Mouse (Mus musculus) lung, postnatal 36 days (tissue): ENCODE measurements around the gene Med12l.

Experiments used
- DNase-seq: peaks from one replicate; pipeline ENCODE4 v3.0.0; 2022; ENCODE audit warnings: mixed read lengths

Med12l gene

GRCm38 (mm10) chr3:59197329-59197948, 191.8 kb downstream of the Med12l start:
- no peak for DNase-seq

- DNase-seq = peak; percentile 68
Observed at GRCm38 (mm10) chr3:59203802-59204520, 198.3 kb downstream of the Med12l start.

DNA sequence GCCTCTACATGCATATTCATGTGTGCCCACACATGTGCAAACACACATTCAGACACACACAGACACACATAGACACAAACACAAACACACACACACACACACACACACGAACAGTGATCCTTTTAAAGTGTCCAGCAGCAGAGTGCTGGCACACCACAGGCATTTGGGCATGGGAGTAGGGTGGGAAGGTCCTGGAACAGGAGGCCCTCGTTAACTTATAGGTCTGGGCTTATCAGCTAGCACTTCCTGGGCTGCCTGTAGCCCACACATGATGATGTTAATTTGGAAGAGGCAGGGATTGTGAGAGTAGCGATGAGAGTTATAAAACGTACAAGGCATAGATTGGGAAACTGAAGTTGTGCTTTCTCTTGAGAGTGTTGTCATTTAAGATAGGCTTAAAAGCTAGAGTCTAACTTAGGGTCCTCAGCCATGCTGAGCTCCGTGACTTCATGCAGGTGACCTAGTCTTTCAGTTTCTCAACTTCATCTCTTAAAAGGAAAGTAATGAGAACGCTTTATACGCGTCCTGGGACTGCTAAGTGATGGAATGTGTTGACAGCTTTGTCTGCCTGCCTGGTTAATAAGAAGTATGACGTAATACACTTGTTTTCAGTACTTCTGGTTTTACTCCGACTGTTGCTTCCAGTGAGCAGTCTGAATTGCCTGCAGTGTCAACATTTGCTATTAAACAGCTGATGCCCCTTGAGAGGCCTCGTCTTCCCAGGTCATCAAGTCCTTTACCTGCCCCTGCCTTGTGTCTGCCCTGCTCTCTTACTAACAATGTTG, 199.3 kb downstream of the Med12l start:
- peak; percentile 28 for DNase-seq

DNA sequence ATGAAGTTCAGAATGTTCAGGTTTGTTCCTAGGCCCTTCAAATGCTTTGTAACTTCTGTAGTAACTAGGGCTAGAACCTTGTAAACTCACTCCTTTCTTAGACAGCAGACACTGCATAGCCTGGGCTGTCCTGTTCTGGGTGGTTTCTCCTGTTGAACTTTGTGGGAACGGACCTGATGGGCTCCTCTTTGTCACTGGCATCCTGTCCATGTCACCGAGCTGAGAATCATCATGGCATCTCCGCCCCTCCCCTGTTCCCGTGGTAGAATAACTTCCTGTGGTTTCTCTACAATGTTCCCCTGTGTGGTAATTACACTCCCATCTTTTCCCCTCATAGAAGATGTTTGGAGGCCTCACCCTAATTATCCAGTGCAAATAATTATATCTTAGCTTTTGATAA, 200.3 kb downstream of the Med12l start:
- peak; percentile 24 for DNase-seq

DNA sequence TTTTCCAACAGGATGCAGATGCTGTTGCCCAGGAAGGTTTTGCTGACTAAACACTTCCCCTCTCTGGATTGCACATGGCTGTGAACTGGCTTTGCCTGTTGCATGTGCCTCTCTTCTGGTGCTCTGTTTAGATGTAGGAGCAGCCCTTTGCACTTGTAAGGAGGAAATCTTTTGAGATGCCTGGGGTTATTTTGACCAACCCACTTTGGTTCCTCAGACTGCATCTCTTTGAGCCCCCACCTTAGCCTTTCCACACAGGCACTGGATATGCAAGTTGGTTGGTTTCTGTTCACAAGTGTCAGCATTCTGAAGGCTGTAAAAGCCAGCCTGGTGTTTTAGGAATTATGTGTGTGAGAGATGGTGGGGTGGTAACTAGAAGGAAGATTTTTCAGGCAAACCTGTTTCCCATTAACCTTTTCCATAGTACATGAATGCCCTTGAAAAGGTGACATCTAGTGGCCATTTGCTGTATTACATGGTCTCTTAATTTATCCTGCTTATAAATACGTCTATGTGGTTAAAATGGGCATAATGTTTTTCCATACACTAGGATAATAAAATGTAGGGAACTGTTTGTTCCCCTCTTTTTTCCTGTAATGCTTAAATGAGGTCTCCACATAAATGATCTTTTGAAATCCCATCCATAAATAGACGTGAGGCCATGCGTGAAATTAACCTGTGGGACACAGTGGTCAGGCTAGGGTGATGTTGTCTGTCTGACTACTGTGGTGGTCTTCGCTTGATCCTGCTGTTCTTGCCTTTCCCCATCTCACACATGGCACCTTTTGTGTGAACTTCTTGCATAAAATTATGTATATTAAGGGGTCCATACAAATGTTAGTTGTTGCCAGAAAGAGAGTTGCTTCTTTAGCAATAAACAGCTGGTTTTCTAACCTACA, 203.3 kb downstream of the Med12l start:
- peak; percentile 89 for DNase-seq

GRCm38 (mm10) chr3:59210089-59210488, 204.5 kb downstream of the Med12l start:
- no peak for DNase-seq

DNA sequence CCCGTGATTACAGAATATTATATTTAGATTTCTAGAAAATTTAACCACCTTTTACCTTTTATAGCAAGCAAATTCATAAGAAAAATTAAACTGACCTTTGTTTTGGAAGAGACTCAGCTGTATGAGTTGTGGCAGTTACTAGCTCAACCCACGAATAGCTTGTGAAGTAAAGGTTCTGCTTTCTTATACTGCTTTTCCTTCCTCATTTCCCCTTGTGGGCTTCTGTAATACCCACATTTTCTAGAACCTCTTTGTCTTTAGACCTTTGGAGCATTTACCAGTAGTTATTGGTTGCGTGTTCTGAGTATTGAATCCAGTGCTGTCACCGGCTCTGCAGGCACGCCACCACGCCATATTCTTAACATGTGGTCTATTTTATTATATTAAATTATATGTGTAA, 205.1 kb downstream of the Med12l start, which contains the start of gene P2ry13:
P2ry13 (minus strand) TSS at position 156 of the 400 bp plus-strand sequence.
- peak; percentile 35 for DNase-seq

DNA sequence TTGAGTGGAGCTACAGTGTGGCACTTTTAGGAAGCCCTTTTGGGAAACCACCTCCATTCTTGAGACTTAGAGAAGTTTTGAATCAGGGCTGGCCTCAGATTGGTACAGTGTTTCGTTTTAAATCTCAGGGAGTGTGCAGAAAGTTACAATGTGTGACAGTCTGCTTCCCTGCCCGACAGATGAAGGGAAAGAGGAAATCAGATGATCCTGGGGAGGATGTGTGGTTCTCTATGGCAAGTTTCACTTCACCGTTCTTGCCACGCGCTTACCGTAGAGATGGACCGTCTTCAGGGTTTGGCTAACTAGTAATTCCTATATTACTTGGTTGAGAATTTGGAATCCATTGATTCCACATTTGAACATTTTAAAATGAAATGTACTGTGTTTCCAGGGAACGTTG, 206.2 kb downstream of the Med12l start:
- peak; percentile 35 for DNase-seq

- DNase-seq = no peak
Observed at GRCm38 (mm10) chr3:59212404-59212803, 206.8 kb downstream of the Med12l start.

DNA sequence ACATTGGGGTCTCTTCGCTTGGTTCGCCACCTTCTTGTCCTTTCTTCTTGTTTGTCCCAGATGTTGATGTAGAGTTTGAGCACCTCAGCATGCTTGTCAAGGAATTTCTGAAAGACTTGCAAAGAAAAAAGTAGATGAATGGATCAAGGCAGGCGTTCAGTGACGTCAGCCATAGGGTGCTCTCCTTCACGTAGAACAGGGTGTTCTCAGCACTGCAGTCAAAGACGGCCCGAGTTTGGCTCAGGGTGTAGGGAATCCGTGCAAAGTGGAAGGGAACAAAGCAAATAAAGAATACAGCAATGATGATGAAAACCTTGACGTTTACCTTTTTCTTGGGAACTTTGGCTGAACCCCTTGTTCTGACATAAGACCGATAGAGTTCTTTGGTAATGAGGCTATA, 211.6 kb downstream of the Med12l start:
- no peak for DNase-seq

- DNase-seq = no peak
Observed at GRCm38 (mm10) chr3:59219326-59219725, 213.7 kb downstream of the Med12l start.

DNA sequence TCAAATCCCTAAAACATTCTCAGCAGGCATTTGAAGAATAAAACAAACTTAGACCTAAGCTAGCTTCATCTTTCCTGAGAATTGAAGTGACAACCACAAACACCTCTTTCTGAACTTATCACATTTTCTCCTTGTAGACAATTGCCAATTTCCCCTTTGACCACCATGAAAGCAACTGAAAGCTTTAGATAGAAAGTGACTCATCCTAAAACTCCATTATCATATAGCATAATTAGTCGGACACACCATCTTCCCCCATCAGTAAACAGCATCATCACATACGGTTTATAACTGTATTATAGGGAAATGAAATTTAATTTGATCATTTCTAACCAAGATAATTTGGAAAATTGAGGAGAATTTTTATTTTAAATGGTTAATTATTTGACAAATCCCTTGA, 216.7 kb downstream of the Med12l start:
- no peak for DNase-seq

DNA sequence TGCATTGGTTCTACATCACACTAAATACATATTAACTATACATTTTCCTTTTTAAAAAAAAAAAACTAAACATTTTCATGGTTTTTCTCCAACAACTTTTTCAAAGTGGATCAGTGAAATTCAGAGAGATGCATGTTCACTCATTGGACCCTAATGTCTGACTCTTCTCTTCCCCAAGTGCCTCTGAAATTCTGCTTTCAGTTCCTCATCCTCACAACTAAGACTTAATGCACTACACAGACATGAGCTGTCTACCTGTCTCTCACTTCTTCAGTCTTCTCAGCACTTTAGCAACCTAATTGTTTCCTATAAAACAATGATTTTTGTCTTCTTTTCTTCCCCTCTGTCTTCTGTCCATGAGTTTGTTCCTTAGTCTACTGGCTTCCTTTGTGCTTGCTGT, 219.8 kb downstream of the Med12l start:
- DNase-seq = no peak

- no peak for DNase-seq
Observed at GRCm38 (mm10) chr3:59227696-59228095, 222.1 kb downstream of the Med12l start.

GRCm38 (mm10) chr3:59228730-59229551, 223.3 kb downstream of the Med12l start:
- DNase-seq = peak; percentile 68

- no peak for DNase-seq
Observed at GRCm38 (mm10) chr3:59230912-59231311, 225.3 kb downstream of the Med12l start.

DNA sequence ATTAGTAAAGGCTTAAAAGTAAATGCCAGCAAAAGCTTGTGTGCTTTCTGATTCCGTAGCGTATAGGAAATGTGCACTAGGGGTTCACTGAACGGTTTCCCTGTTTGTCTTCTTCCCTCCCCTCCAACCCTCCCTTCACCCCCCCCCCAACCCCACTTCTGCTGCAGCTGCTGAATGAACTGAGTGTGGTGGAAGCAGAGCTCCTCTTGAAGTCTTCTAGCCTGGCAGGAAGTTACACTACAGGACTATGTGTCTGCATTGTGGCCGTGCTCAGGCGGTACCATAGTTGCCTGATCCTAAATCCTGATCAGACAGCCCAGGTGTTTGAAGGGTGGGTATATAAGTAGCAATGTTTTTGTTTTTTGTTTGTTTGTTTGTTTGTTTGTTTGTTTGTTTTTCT, 229.3 kb downstream of the Med12l start:
- no peak for DNase-seq

GRCm38 (mm10) chr3:59243384-59243783, 237.8 kb downstream of the Med12l start:
- no peak for DNase-seq

- DNase-seq = no peak
Observed at GRCm38 (mm10) chr3:59248031-59248430, 242.4 kb downstream of the Med12l start.

DNA sequence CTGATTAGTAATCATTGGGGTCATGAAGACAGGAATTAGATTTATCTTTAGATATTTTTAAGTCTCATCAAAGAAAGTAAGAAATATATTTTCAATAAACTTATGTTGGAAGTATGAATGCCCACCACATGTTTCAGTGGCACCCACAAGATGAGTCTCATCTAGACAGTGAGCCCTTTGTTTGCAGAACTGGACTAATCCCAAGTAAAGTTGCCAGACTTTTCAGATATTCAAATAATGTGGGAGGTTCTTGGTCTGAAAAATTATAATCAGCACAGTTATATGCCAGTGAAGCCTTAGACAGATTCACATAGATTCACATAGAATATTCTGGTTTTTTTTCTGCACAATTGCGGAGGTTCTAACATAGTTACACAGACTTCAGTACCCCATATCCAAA, 244.8 kb downstream of the Med12l start:
- DNase-seq = no peak

DNA sequence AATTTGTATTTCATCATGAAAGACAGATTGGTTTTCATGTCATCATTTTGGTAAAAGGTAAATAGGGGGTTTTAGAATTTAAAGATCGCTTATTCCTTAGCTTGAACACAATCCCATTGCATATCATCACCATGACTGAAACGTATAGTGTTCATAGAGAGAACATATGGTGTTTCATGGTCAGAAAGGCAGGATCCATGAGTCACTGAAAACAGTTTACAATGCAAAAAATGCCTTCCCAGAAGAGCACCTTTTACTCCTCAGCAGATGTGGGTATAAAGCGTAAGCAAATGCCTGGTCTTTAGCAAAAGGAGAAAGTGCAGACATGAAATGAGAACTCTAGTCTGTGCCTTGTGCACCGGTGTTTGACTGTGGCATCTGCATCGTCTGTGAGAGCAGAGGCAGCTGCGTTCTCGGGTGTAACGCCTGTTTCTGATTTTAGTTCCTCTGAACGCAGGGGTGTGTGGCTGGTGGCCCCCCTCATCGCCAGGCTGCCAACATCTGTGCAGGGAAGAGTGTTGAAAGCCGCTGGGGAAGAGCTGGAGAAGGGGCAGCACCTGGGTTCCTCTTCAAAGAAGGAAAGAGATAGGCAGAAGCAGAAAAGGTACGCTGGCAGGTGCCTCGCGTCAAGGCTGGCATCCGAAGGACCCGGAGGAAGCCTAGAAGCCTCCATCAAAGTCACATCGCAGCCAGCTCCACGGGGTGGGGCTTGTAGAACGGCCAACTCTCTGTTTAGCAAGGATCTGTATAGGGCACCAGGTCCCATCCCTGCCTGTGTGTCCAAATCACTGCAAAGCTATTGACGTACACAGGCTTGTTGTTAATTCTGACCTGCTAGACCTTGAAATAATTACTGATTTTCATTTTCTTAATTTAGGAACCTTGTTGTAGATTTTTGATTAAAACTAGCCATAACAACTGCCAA, 252.4 kb downstream of the Med12l start:
- no peak for DNase-seq
